Mouse (Mus musculus) granulocyte monocyte progenitor cell, adult 5-6 weeks (primary cell): ENCODE measurements around the gene Hs1bp3. TPM values are rescaled to one million over a fixed set of nuclear protein-coding genes. Genes with fewer than 3 reads are reported as not detected.

Experiments
- ATAC-seq: replicated peaks from 2 replicates; pipeline ENCODE4 v1.8.0; 2016; ENCODE audit warnings: mild to moderate bottlenecking, moderate TSS enrichment, inconsistent platforms; ENCODE audit not compliant: poor library complexity, severe bottlenecking
- total RNA-seq, 2 experiments: library from RNA; stranded (forward) in 1 of 2; stranded (reverse) in 1 of 2; fragments of 200-712, 200-1000 nt in 1 of 2; fragments of >200 nt in 1 of 2; fragmentation: Nextera tagmentation in 1 of 2; gene quantifications; 2 replicates each; pipeline ENCODE4 v1.2.3; 2014 to 2017

Hs1bp3 gene
- total RNA-seq, 2 experiments from 2014 or later = 5.8 to 19.9 TPM

GRCm38 (mm10) chr12:8358344-8358966 lies 45.2 kb downstream of the Hs1bp3 start:
- no peak for ATAC-seq

DNA sequence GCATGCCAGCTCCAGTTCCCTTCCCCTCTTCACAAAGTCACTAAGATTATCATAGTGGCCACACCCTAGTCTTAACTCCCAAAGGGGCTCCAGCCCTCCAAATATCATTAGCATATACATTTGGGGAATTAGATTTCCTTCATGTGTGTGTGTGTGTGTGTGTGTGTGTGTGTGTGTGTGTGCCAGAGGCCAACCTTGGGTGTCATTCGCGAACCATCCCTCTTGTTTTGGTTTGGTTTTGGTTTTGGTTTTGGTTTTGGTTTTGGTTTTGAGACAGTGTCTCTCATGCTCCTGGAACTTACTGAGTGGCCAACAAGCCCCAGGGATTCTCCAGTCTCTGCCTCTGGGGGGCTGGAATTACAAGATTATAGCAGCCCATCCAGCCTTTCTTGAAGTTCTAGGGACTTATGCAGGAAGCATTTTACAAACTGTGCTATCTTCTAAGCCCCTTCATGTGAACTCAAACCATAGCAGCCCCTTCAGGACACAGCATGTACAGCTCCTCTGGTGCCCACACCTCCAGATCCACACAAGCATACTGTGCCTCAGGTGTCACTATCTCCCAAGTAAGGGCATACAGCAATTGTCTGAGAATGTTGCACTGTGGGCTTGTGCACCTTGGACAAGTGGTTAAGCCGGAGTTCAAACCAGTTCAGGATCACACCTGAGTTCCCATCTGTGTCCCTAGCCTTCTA lies 46.3 kb downstream of the Hs1bp3 start:
- no peak for ATAC-seq

DNA sequence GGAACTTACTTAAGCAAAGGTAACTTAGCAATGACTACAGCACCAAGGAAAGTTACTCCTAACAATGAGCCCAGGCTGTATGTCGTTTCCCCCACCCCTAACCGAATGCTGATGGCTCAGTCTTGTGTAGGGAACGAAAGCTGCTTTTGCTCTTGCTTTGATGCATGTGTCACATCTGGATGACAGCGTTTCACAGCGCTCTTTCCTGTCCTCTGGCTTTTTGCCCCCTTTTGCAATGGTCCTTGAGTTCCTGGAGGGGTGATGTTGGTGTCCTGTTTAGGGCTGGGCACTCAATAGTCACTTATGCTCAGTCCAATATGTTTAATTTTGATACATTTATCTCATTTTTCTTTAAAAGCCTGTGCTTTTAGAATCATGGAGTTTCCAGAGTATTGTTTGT lies 48.6 kb downstream of the Hs1bp3 start:
- ATAC-seq = no peak

DNA sequence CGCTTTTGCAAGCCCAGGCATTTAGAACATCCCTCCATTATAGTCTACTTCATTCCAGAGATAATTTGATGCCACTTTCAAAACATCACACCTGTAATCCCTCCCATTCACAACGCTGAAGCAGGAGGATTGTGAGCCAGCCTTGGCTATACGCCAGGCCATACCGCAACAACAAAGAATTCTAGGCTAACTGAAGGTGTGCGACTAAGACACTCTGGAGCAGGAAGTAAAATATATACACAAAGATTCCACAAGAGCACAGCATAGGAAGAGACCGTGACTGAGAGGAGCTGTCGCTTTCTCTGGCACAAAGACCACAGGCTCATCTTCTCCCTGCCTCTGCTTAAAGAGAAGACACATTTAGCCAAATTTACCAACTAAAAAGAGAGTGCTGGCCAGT lies 49.2 kb downstream of the Hs1bp3 start:
- ATAC-seq = no peak

DNA sequence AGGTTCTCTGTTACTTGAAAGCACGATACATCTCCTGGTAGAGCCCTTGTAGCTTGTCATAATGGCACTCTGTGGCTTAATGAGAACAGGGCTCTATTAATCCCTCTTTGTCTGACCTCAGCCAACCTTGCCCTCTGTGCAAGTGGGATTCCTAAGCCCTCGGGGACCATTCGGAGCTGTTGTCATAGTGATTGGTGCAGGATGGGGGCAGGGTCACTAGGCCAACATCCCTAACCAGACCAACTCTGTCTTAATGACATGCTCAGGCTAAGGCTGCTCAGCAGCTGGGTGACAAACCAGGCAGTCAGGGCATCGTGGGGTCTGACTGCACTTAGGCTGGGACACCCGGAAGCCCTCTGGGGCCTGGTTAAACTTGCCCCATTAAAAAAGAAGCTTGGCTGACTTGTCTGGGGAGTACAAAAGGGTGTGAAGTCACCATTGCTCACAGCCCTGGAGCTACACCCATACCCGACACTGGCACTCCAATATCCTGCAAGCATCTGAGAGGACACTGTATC lies 51.1 kb downstream of the Hs1bp3 start:
- no peak for ATAC-seq

- no peak for ATAC-seq
Observed at GRCm38 (mm10) chr12:8365336-8365735, 52.1 kb downstream of the Hs1bp3 start.

GRCm38 (mm10) chr12:8365905-8366576 lies 52.8 kb downstream of the Hs1bp3 start:
- no peak for ATAC-seq

GRCm38 (mm10) chr12:8366688-8367087 lies 53.5 kb downstream of the Hs1bp3 start:
- no peak for ATAC-seq

GRCm38 (mm10) chr12:8371746-8372510 lies 58.7 kb downstream of the Hs1bp3 start:
- ATAC-seq = peak; percentile 74

DNA sequence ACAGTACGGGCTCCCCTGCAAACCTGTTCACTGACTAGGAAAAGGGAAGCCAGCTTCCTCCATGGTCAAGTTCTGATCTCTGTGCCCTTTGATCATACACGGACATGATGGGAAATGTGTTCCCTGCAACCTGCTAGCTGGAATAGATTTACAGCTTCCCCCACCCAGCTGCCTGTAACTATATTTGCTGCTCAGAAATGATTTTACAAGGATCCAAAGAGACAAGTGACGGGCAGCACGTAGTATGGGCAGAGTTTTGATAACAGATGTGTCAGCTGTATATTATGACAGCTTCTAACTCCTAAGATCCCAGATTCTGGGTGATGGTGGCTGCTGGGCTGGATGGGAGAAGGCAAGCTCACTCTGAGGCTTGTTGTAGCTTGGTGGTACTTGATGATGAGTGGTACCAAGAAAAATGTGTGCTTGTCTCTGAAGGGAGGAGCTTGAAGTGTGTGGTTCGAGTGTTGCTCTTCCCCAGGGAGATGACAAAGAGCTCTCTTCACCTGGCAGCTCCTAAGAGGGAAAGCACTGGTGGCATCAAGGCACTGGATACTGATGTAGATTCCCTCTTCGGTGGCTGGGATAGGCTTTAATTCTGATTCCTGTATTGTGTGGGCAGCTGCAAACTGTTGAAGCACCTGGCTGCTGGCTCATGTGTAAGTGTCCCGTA lies 59.4 kb downstream of the Hs1bp3 start:
- ATAC-seq = no peak

GRCm38 (mm10) chr12:8373741-8374140 lies 60.5 kb downstream of the Hs1bp3 start:
- no peak for ATAC-seq

GRCm38 (mm10) chr12:8377169-8377568 lies 63.9 kb downstream of the Hs1bp3 start:
- no peak for ATAC-seq

DNA sequence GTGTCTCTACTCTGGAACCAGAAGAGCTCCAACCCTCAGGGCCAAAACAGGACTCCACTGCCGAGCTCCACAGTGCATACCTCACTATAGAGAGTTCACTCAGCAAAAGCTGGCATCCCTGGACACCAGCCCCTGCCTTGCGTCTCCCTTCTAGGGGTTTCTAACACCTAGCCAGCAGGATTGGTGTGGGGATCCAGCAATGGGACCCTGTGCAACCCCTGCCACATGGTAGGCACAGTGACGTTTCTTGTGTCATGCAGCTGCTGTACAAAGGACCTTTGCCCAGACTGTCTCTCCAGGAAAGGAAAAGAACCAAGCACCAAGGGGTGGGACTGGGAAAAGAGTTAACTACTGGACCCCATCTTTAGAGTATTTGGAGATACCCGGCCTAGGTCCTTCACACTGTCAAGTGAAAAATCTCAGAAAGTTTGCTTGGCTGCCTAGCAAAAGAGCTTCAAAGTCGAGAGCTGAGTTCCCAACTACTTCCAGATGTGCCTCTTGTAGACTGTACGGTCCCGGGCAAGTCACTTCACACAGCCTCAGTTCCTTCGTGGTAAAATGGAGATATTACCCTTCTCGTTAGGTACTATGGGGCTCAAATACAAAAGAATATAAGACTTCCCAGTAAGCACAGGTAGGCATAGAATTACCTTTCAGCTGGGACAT lies 64.9 kb downstream of the Hs1bp3 start:
- ATAC-seq = no peak

- peak; percentile 35 for ATAC-seq
Observed at GRCm38 (mm10) chr12:8379795-8380521, 66.7 kb downstream of the Hs1bp3 start.

DNA sequence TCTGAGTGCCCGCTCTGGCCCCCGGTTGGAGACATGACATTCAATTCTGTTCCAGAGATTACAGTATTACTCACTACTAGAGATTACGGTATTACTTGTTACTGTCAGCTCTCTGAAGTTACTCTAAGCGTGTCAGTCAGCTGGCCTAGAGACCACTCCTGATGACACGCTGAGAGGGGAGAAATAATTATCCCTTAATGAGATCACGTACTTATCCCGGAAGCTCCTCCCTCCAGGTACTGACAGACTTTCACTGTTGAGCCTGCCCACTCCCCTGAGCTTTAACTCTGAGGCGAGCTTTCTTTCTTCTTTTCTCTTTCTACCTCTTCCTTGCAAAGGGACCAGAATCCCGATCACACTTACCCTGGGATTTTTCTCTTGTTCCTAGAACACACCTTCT lies 67.7 kb downstream of the Hs1bp3 start:
- ATAC-seq = no peak

DNA sequence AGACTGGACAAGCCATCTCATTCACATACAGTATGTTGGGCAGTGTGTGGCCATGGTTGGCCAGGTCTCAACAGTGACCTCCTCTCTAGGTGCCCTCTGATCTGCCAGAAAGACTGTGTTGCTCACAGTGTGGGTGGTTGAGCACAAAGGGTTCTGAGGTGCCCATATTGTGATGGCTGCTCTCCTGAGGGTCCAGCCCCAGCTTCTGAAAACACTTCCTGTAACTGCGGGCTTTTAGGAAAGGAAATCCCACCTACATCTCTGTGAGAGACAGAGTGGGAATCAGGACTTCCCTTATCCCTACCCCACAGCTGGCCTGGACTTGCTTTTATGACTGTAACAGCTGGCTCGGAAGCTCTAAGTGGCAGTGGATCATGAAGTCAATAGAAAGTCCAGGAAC lies 68.7 kb downstream of the Hs1bp3 start:
- no peak for ATAC-seq

GRCm38 (mm10) chr12:8383822-8384221 lies 70.6 kb downstream of the Hs1bp3 start:
- ATAC-seq = no peak

DNA sequence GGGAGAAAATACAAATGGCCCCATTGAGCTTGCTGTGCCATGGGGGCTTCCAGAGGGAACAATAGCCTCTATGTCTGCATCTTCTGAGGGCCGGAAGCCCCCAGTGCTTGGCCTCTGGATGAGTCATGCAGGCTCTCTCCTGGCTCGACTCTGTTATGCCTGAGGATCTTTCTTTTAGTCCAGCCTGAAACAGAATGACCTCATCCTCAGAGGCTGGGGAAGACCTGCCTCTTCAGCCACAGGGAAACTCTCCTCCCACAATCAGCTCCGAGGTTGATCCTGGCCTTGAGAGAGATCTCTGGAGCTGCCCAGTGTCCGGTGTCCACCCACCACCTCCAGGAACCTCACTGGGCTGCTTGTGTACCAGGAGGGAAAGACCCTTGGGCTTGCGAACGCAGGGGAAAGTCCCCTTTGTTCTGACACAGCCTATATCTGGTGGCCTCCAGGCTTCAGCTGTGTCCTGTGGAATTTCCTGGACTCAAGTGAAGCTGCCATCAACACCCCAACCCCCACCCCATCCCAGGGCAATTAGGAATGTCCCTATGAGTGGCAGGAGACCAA lies 73.3 kb downstream of the Hs1bp3 start:
- ATAC-seq = 0 out of 2 replicates have a peak, but pooled peaks have one; percentile 18

- no peak for ATAC-seq
Observed at GRCm38 (mm10) chr12:8387281-8387680, 74.0 kb downstream of the Hs1bp3 start.
